Mouse (Mus musculus) forebrain, postnatal 0 days (tissue): ENCODE results near the gene Rab29. TPM values are rescaled to one million over a fixed set of nuclear protein-coding genes. Genes with fewer than 3 reads are reported as not detected.

Experiments used
- ATAC-seq: fragments of 200-750 bp; cut with Nextera tagmentation; 2 replicates; pipeline ENCODE4 v1.8.0; 2017; ENCODE audit warnings: mild to moderate bottlenecking, moderate library complexity
- DNase-seq: peaks from one replicate; pipeline ENCODE4 v3.0.0-alpha.2; 2015
- H3K27ac ChIP-seq: fragments of 300-500 bp; sonication (generic); 2 replicates; pipeline ENCODE4 v1.5.1; 2014; ENCODE audit warnings: low read depth, mild to moderate bottlenecking, antibody characterized with exemption, low read length, moderate library complexity, mixed read lengths
- H3K27me3 ChIP-seq: fragments of 300-500 bp; sonication (generic); 2 replicates; pipeline ENCODE4 v1.6.1; 2014; ENCODE audit warnings: mild to moderate bottlenecking, low read length, mixed read lengths; ENCODE audit not compliant: insufficient read depth
- H3K36me3 ChIP-seq: fragments of 300-500 bp; sonication (generic); 2 replicates; pipeline ENCODE4 v1.6.1; 2014; ENCODE audit warnings: mild to moderate bottlenecking, moderate library complexity; ENCODE audit not compliant: insufficient read depth
- H3K4me1 ChIP-seq: fragments of 300-500 bp; sonication (generic); 2 replicates; pipeline ENCODE4 v1.6.1; 2014; ENCODE audit warnings: antibody characterized with exemption; ENCODE audit not compliant: insufficient read depth
- H3K4me2 ChIP-seq: fragments of 300-500 bp; sonication (generic); 2 replicates; pipeline ENCODE4 v1.6.1; 2014; ENCODE audit warnings: low read depth, mild to moderate bottlenecking, moderate library complexity
- H3K4me3 ChIP-seq: fragments of 300-500 bp; sonication (generic); 2 replicates; pipeline ENCODE4 v1.5.1; 2014; ENCODE audit warnings: low read depth, low read length, mixed read lengths
- H3K9ac ChIP-seq: fragments of 300-500 bp; sonication (generic); 2 replicates; pipeline ENCODE4 v1.6.1; 2014; ENCODE audit warnings: mild to moderate bottlenecking
- H3K9me3 ChIP-seq: fragments of 300-500 bp; sonication (generic); 2 replicates; pipeline ENCODE4 v1.6.1; 2016; ENCODE audit warnings: low read length
- CTCF ChIP-seq: sonication (generic); IDR thresholded peaks from 2 replicates; pipeline ENCODE4 v1.5.1; 2016; ENCODE audit warnings: antibody characterized with exemption, control low read depth, low read depth
- WGBS: fragments of 180-500 bp; shearing (Covaris S2); extraction: QIAGEN DNeasy Blood & Tissue Kit; methylation state at CpG from one replicate; pipeline ENCODE4 v1.1.7; 2014; 5-methylcytosine and 5-hydroxymethylcytosine counted together
- polyA plus RNA-seq: library from polyadenylated mRNA; unstranded; fragments of >200 nt; fragmentation: Nextera tagmentation; extraction: Ambion mirVana; gene quantifications from 2 replicates; pipeline ENCODE4 v1.2.1, GENCODE M21; 2015
- total RNA-seq: library from RNA; depleted of rRNA; stranded (reverse); fragments of >200 nt; gene quantifications from 2 replicates; pipeline ENCODE4 v1.2.3, GENCODE M21; 2014

Rab29 gene
- total and polyA plus RNA-seq, 2 experiments from 2014 or later, result 9.1 to 9.8 TPM

GRCm38 (mm10) chr1:131830971-131831641 lies 35.9 kb upstream of the Rab29 start:
- Histone ChIP-seq H3K4me3 (no peak overlapping the region), H3K4me2 (no peak overlapping the region), H3K27me3 (no peaks in the 10 kb centered on the region), H3K36me3 (0 out of 2 replicates have a peak, but pooled peaks cover 7% of the 10 kb centered on the region), H3K9ac (no peak overlapping the region), H3K27ac (no peak overlapping the region), H3K9me3 (no peaks in the 10 kb centered on the region), H3K4me1 (peaks cover 19% of the 10 kb centered on the region)
- ATAC-seq (no peak), DNase-seq (no peak)
- 82% methylated on average over 8 of the region's 8 CpGs for WGBS
- TF ChIP-seq CTCF, result no peak

- no peak for TF ChIP-seq CTCF
- H3K9ac ChIP-seq, result no peak overlapping the region
- no peak for ATAC-seq
Measured at GRCm38 (mm10) chr1:131837035-131837434, 30.0 kb upstream of the Rab29 start.

GRCm38 (mm10) chr1:131838542-131838941 lies 28.5 kb upstream of the Rab29 start:
- ATAC-seq, result no peak
- Histone ChIP-seq H3K27me3 (no peaks in the 10 kb centered on the region), H3K4me2 (no peak overlapping the region), H3K9me3 (no peaks in the 10 kb centered on the region), H3K9ac (no peak overlapping the region), H3K4me1 (no peaks in the 10 kb centered on the region; the same call in 1 of the 2 replicates), H3K4me3 (no peak overlapping the region), H3K36me3 (peaks cover 36% of the 10 kb centered on the region), H3K27ac (no peak overlapping the region)
- TF ChIP-seq CTCF, result no peak
- DNase-seq, result no peak
- WGBS, result 81% methylated on average over 5 of the region's 5 CpGs

More at GRCm38 (mm10) chr1:131837035-131837434, 30.0 kb upstream of the Rab29 start:
- no peaks in the 10 kb centered on the region for H3K27me3 ChIP-seq
- H3K36me3 ChIP-seq, result peaks cover 21% of the 10 kb centered on the region
- H3K4me2 ChIP-seq, result no peak overlapping the region
- no peak overlapping the region for H3K27ac ChIP-seq
- no peaks in the 10 kb centered on the region for H3K9me3 ChIP-seq
- no peak overlapping the region for H3K4me3 ChIP-seq
- DNase-seq, result no peak
- H3K4me1 ChIP-seq, result peaks cover 4% of the 10 kb centered on the region; the same call in 1 of the 2 replicates
- WGBS, result 74% methylated on average over 3 of the region's 3 CpGs

GRCm38 (mm10) chr1:131839279-131839678 lies 27.7 kb upstream of the Rab29 start:
- ATAC-seq (peak; percentile 58), DNase-seq (no peak)
- Histone ChIP-seq H3K4me3 (no peak overlapping the region), H3K27ac (0 out of 2 replicates have a peak overlapping the region, but pooled peaks have one; percentile 9), H3K36me3 (peaks cover 42% of the 10 kb centered on the region), H3K27me3 (no peaks in the 10 kb centered on the region), H3K4me2 (no peak overlapping the region), H3K4me1 (no peaks in the 10 kb centered on the region), H3K9me3 (no peaks in the 10 kb centered on the region), H3K9ac (no peak overlapping the region)
- TF ChIP-seq CTCF, result no peak
- WGBS, result 38% methylated on average over 2 of the region's 2 CpGs

- TF ChIP-seq CTCF, result no peak
- Histone ChIP-seq H3K27ac (no peak overlapping the region), H3K4me3 (no peak overlapping the region), H3K9me3 (no peaks in the 10 kb centered on the region), H3K4me2 (no peak overlapping the region), H3K4me1 (no peaks in the 10 kb centered on the region), H3K9ac (no peak overlapping the region), H3K27me3 (no peaks in the 10 kb centered on the region), H3K36me3 (peaks cover 51% of the 10 kb centered on the region)
- WGBS, result 82% methylated on average over 4 of the region's 4 CpGs
- DNase-seq, result no peak
- ATAC-seq, result no peak
Measured at GRCm38 (mm10) chr1:131842221-131842620, 24.8 kb upstream of the Rab29 start.

GRCm38 (mm10) chr1:131843758-131844157 lies 23.3 kb upstream of the Rab29 start:
- Histone ChIP-seq H3K4me1 (no peaks in the 10 kb centered on the region), H3K9me3 (no peaks in the 10 kb centered on the region), H3K27ac (no peak overlapping the region), H3K9ac (no peak overlapping the region), H3K36me3 (peaks cover 51% of the 10 kb centered on the region), H3K4me2 (no peak overlapping the region), H3K4me3 (no peak overlapping the region), H3K27me3 (no peaks in the 10 kb centered on the region)
- DNase-seq, result no peak
- ATAC-seq, result no peak
- TF ChIP-seq CTCF, result no peak
- 92% methylated on average over 10 of the region's 10 CpGs for WGBS

GRCm38 (mm10) chr1:131844883-131845282 lies 22.1 kb upstream of the Rab29 start:
- Histone ChIP-seq H3K27me3 (no peaks in the 10 kb centered on the region), H3K36me3 (peaks cover 51% of the 10 kb centered on the region), H3K4me2 (no peak overlapping the region), H3K27ac (no peak overlapping the region), H3K9me3 (no peaks in the 10 kb centered on the region), H3K4me1 (no peaks in the 10 kb centered on the region), H3K9ac (no peak overlapping the region), H3K4me3 (no peak overlapping the region)
- 51% methylated on average over 8 of the region's 8 CpGs for WGBS
- ATAC-seq (no peak), DNase-seq (no peak)
- TF ChIP-seq CTCF, result no peak
